Mouse (Mus musculus): Measurements from ENCODE around the gene Ivns1abp.
"Not testable (repeated sequence)": the region's sequence is repeated elsewhere in the genome, so short reads cannot be mapped to it uniquely, and the experiment has no call there.

Gene Ivns1abp

GRCm38 (mm10) chr1:151344283-151345108 lies at the start of gene Ivns1abp:
Gene Ivns1abp, plus strand, starts transcription at chr1:151344477.
- peak; percentile 99 for DNase-seq (ENCODE audit: low read depth)

GRCm38 (mm10) chr1:151295486-151295885 lies 48.8 kb upstream of the Ivns1abp start:
- DNase-seq (ENCODE audit: low read depth), result no peak

DNA sequence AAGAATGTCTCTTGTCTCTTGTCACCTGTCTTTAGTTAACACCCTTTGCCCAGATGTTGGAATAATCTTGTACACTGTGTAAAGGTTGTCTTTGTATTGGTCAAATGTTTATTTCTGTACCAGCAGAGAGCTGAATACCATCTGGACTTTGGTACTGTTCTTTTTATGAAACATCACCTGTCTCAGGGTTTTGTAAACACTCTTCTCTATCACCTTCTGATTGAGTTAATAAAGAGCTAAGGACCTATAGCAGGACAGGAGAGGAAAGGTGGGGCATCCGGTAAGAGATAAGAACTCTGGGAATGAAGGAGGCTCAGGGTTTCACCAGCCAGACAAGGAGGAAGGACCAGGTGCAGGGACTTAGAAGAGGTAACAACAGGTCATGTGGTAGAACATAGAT lies 47.7 kb upstream of the Ivns1abp start:
- DNase-seq (ENCODE audit: low read depth), result no peak

DNA sequence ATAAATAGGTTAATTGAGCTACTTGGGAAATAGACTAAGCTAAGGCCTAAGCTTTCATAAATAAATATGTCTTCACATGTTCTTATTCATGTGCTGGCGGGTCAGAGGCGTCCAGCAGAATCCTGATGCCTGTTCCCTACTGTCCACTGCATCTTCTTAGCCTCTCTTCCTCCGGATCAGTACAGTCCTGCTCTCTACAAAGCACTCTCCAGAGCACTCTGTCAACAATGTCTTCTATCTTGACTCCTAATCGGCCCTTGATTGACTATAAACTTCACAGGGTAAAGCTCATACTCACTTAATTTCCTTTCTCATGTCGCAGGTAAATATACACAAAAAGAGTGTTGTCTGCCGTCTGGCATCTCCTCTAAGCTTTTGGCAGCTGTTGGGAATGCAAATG lies 47.3 kb upstream of the Ivns1abp start:
- no peak for DNase-seq (ENCODE audit: low read depth)

GRCm38 (mm10) chr1:151297596-151297995 lies 46.7 kb upstream of the Ivns1abp start:
- no peak for DNase-seq (ENCODE audit: low read depth)

DNA sequence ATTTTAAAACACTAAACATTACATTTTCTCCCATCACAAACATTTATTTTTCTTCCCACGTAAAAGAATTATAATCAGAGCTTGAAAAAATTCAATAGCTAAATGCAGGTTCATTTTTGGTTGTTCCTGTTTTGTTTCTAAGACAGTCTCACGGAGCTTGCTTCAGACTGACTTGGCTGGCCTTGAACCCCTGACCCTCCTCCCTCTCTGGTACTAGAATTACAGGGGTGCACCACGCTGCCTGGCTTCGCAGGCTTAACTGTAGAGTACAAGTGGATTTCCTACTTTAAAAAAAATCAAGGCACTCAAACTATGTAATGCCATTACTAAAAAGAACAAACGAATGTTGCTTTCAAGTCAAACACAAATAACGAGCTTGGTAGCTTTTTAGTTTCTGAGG lies 42.8 kb upstream of the Ivns1abp start:
- DNase-seq (ENCODE audit: low read depth), result no peak

GRCm38 (mm10) chr1:151301904-151302303 lies 42.4 kb upstream of the Ivns1abp start:
- no peak for DNase-seq (ENCODE audit: low read depth)

GRCm38 (mm10) chr1:151303265-151303664 lies 41.0 kb upstream of the Ivns1abp start:
- DNase-seq (ENCODE audit: low read depth), result no peak

- not testable (repeated sequence) for DNase-seq (ENCODE audit: low read depth)
Observed at GRCm38 (mm10) chr1:151305001-151305400, 39.3 kb upstream of the Ivns1abp start.

- no peak for DNase-seq (ENCODE audit: low read depth)
Observed at GRCm38 (mm10) chr1:151307059-151307458, 37.2 kb upstream of the Ivns1abp start.

GRCm38 (mm10) chr1:151307821-151308220 lies 36.5 kb upstream of the Ivns1abp start:
- DNase-seq (ENCODE audit: low read depth), result no peak

GRCm38 (mm10) chr1:151308508-151308907 lies 35.8 kb upstream of the Ivns1abp start:
- no peak for DNase-seq (ENCODE audit: low read depth)

GRCm38 (mm10) chr1:151310511-151310910 lies 33.8 kb upstream of the Ivns1abp start:
- no peak for DNase-seq (ENCODE audit: low read depth)

DNA sequence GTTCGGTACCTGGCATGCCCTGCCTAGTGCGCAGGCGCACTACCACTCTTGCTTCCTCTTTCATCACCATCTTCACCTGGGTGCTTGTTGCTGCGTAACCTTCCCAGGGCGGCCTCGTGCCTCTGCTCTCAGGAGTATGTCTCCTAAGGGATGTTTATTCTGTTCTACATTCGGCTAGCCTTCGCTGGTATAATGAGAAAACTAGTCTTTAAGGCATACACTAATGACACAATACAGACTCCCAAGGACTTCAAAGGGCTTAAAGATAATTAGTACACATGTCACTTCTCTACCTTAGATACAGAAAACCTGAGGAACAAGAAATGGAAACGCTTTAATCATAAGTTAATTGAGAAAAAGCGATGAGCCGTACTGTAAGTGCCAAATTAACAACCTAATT lies 32.9 kb upstream of the Ivns1abp start:
- DNase-seq (ENCODE audit: low read depth), result no peak

- no peak for DNase-seq (ENCODE audit: low read depth)
Observed at GRCm38 (mm10) chr1:151319267-151319666, 25.0 kb upstream of the Ivns1abp start.

- no peak for DNase-seq (ENCODE audit: low read depth)
Observed at GRCm38 (mm10) chr1:151320408-151320807, 23.9 kb upstream of the Ivns1abp start.

DNA sequence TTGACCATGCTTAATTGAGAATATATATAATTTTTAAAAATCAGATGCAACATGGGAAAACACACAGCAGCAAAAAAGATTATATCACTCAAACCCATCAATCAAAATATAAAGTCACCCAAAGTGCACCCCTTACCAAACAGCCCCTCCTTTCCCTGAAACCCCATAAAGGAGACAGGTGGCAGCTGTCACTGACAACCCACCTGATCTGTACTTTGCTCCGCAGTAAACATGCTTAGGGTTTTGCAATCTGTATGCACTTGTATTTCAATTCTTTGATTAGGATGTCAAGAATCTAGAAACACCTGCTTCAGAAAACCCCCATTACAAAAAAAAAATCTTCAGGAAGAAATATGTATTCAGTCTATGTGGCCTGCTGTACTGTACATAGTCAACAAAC lies 18.9 kb upstream of the Ivns1abp start:
- no peak for DNase-seq (ENCODE audit: low read depth)

GRCm38 (mm10) chr1:151328341-151329097 lies 15.8 kb upstream of the Ivns1abp start:
- no peak for DNase-seq (ENCODE audit: low read depth)

DNA sequence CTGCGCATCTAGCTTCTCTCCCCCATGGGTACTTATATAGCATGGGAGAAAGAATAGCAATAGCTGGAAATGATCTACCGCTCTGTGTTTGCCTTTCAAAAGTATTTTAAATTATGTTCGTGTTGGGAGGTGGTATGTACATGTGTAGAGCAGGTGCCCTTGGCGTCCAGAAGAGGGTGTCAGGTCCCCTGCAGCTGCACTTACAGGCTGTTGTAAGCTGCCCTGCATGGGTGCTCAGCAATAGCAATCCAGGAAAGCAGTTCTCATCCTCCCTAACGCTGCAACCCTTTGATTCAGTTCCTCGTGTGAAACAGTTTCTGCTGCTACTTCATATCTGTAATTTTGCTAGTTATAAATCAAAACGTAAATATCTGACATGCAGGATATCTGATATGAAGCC lies 14.7 kb upstream of the Ivns1abp start:
- DNase-seq (ENCODE audit: low read depth), result no peak

GRCm38 (mm10) chr1:151332819-151333218 lies 11.5 kb upstream of the Ivns1abp start:
- no peak for DNase-seq (ENCODE audit: low read depth)

DNA sequence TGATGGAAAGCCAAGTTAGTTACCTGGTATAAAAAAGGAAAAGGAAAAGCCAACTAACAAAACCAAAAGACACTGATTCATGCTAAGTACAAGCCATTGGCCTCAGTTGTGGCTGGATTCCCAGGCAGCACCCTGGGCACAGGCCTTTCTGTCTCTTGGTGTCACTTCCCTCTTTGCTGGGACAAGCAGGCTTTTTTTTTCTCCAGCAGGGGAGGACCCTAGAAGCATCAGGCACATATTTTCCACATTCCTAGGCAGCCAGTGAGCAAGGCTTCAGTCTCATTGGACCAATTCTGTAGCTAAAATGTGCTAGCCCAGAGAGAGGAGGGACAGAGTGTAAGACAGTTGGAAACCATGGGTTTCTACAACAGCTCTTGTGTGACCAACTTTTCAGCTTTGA lies 6.0 kb upstream of the Ivns1abp start:
- no peak for DNase-seq (ENCODE audit: low read depth)

- no peak for DNase-seq (ENCODE audit: low read depth)
Observed at GRCm38 (mm10) chr1:151338941-151339340, 5.3 kb upstream of the Ivns1abp start.

- DNase-seq (ENCODE audit: low read depth), result peak; percentile 4
Observed at GRCm38 (mm10) chr1:151341321-151342044, 2.8 kb upstream of the Ivns1abp start.

Data from naive thymus-derived CD4-positive, alpha-beta T cell, adult 2 months (primary cell).